Mouse (Mus musculus): ENCODE measurements around the gene Ccdc30. TPM values are rescaled to one million over a fixed set of nuclear protein-coding genes. Genes with fewer than 3 reads are reported as not detected.

Ccdc30 gene
- polyA plus RNA-seq, 1 experiment, result 6.0 TPM

DNA sequence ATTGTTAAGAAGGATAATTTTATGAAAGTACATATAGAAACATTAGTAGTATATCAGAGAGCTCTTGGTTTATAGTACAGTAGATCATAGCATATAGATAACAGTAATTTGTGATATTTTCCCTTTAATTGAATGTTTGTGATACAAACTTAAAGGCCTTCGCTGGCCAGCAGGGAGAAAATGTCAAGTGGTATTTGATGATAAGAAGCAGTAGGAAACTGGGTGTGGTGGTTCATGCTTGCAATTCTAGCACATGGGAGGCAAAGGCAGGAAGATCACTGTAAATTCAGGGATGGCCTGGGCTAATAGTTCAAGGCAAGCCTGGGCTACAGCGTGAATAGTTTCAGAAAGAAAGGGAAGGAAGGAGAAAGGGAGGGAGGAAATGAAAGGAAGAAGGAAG, 9.8 kb upstream of the Ccdc30 start:
- no peaks in the 10 kb centered on the region for H3K9me3 ChIP-seq (replicated peaks; ENCODE audit: control insufficient read depth, insufficient read depth, low read length, poor library complexity, severe bottlenecking)
- H3K4me3 ChIP-seq (ENCODE audit: low read depth, low read length), result no peak overlapping the region
- H3K27ac ChIP-seq (ENCODE audit: insufficient read depth, low read length), result no peak overlapping the region
- H3K27me3 ChIP-seq (ENCODE audit: control insufficient read depth, insufficient read depth, low read length, poor library complexity, severe bottlenecking), result no peaks in the 10 kb centered on the region
- H3K4me1 ChIP-seq (ENCODE audit: control insufficient read depth, insufficient read depth, low read length), result peaks cover 2% of the 10 kb centered on the region
- TF ChIP-seq EP300 (IDR thresholded peaks at IDR 0.05; ENCODE audit: insufficient read depth, low read depth, low read length) (no peak), CTCF (IDR thresholded peaks at IDR 0.05; ENCODE audit: low read depth, low read length) (no peak), POLR2A (IDR thresholded peaks at IDR 0.05; ENCODE audit: insufficient read depth, low read length) (no peak)
- no peak overlapping the region for H3K9ac ChIP-seq (ENCODE audit: low read depth, poor library complexity, severe bottlenecking)
- no peaks in the 10 kb centered on the region for H3K36me3 ChIP-seq (ENCODE audit: control insufficient read depth, insufficient read depth, low read length, poor library complexity, severe bottlenecking)

DNA sequence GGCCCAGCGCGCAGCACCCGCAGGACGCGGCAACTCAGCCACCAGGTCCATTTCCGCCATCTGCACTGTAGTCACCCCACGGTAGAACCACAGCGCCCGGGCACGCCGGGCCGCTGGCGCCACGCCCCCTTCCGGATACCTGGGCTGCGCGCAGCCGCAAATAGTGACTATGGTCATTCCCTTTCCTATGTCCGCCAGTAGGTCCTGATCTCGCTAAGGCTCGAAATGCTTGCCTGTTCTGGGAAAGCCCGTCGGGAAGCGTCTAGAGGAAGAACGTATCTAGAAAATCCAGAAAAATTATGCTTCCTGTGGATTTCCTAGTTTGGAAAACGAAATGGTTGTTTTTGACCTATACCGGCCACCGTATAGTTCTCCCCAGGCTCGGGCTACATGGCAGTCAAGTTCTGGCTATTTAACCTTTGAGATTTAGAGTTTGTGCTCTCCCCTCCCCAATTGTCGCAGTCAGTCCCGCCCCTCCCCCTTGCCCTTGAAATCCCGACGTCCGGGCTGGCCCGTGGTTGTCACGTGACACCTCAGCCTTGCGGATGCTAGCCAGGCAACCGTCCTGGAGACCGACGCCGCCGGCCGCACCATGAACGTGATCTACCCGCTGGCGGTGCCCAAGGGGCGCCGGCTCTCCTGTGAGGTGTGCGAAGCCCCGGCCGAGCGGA, 7.1 kb upstream of the Ccdc30 start, which contains the start of the genes Ppcs and Zmynd12:
Gene Ppcs, minus strand, starts transcription at position 127 of the 671 bp plus-strand sequence.
Gene Zmynd12, plus strand, starts transcription at position 521 of the 671 bp plus-strand sequence.
- TF ChIP-seq CTCF (IDR thresholded peaks at IDR 0.05; ENCODE audit: low read depth, low read length) (no peak), EP300 (IDR thresholded peaks at IDR 0.05; ENCODE audit: insufficient read depth, low read depth, low read length) (0 out of 2 replicates have a peak, but pooled peaks have one; percentile 67), POLR2A (IDR thresholded peaks at IDR 0.05; ENCODE audit: insufficient read depth, low read length) (peak; percentile 46)
- peak within 1 kb of the TSS; percentile 94 for H3K9ac ChIP-seq (ENCODE audit: low read depth, poor library complexity, severe bottlenecking)
- H3K27ac ChIP-seq (ENCODE audit: insufficient read depth, low read length), result peak within 1 kb of the TSS; percentile 81
- H3K36me3 ChIP-seq (ENCODE audit: control insufficient read depth, insufficient read depth, low read length, poor library complexity, severe bottlenecking), result peaks cover 2% of the 10 kb centered on the region; the same call in 1 of the 2 replicates
- H3K9me3 ChIP-seq (replicated peaks; ENCODE audit: control insufficient read depth, insufficient read depth, low read length, poor library complexity, severe bottlenecking), result no peaks in the 10 kb centered on the region
- peaks cover 2% of the 10 kb centered on the region for H3K4me1 ChIP-seq (ENCODE audit: control insufficient read depth, insufficient read depth, low read length)
- peak within 1 kb of the TSS; percentile 94 for H3K4me3 ChIP-seq (ENCODE audit: low read depth, low read length)
- H3K27me3 ChIP-seq (ENCODE audit: control insufficient read depth, insufficient read depth, low read length, poor library complexity, severe bottlenecking), result no peaks in the 10 kb centered on the region

DNA sequence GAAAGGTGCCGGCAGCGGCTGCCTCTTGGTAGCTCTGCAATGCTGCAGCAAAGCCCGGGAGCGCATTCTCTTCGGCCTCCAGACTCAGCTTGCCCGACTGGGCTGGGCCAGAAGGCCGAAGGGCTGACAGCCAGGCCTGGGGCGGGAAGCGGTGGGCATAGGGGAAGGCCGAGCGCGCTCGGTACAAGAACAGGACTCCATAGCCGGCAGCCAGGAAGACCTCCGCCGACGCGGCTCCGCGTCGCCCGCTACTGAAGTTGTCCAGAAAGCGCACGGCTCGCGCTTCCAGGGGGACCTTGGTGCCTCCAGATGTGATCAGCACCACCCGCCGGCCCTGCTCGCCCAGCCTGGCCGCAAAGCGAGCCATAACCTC, 6.6 kb upstream of the Ccdc30 start:
- TF ChIP-seq POLR2A (IDR thresholded peaks at IDR 0.05; ENCODE audit: insufficient read depth, low read length), result no peak
- TF ChIP-seq EP300 (IDR thresholded peaks at IDR 0.05; ENCODE audit: insufficient read depth, low read depth, low read length), result no peak
- TF ChIP-seq CTCF (IDR thresholded peaks at IDR 0.05; ENCODE audit: low read depth, low read length), result no peak
- H3K9me3 ChIP-seq (replicated peaks; ENCODE audit: control insufficient read depth, insufficient read depth, low read length, poor library complexity, severe bottlenecking), result no peaks in the 10 kb centered on the region
- peak overlapping the region; percentile 94 for H3K4me3 ChIP-seq (ENCODE audit: low read depth, low read length)

DNA sequence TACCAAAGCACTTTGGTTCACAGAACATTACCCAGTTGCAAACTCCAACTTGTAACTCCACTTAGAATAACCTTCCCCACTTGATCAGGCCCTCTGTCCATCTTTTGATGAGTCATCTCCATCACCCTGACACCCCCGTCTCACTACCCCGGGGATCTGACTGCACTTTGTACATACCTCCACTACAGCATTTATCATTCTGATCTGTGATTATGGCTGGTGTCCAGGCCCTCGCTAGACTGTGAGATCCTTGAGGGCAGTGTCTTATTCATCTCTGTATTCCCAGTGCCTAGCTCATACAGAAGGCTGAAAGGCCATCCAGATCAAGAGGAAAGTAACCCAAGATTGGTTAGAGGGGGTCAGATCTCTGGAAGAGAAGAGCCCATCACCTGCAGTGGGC, 5.9 kb upstream of the Ccdc30 start:
- Histone ChIP-seq H3K4me1 (ENCODE audit: control insufficient read depth, insufficient read depth, low read length) (peaks cover 2% of the 10 kb centered on the region), H3K9ac (ENCODE audit: low read depth, poor library complexity, severe bottlenecking) (peak overlapping the region; percentile 94), H3K27me3 (ENCODE audit: control insufficient read depth, insufficient read depth, low read length, poor library complexity, severe bottlenecking) (no peaks in the 10 kb centered on the region), H3K27ac (ENCODE audit: insufficient read depth, low read length) (no peak overlapping the region), H3K4me3 (ENCODE audit: low read depth, low read length) (peak overlapping the region; percentile 94), H3K9me3 (replicated peaks; ENCODE audit: control insufficient read depth, insufficient read depth, low read length, poor library complexity, severe bottlenecking) (no peaks in the 10 kb centered on the region), H3K36me3 (ENCODE audit: control insufficient read depth, insufficient read depth, low read length, poor library complexity, severe bottlenecking) (peaks cover 2% of the 10 kb centered on the region; the same call in 1 of the 2 replicates)
- no peak for TF ChIP-seq POLR2A (IDR thresholded peaks at IDR 0.05; ENCODE audit: insufficient read depth, low read length)
- TF ChIP-seq EP300 (IDR thresholded peaks at IDR 0.05; ENCODE audit: insufficient read depth, low read depth, low read length), result no peak
- TF ChIP-seq CTCF (IDR thresholded peaks at IDR 0.05; ENCODE audit: low read depth, low read length), result no peak

More for the DNA sequence above, 6.6 kb upstream of the Ccdc30 start:
- H3K36me3 ChIP-seq (ENCODE audit: control insufficient read depth, insufficient read depth, low read length, poor library complexity, severe bottlenecking), result peaks cover 2% of the 10 kb centered on the region; the same call in 1 of the 2 replicates
- peaks cover 2% of the 10 kb centered on the region for H3K4me1 ChIP-seq (ENCODE audit: control insufficient read depth, insufficient read depth, low read length)
- H3K9ac ChIP-seq (ENCODE audit: low read depth, poor library complexity, severe bottlenecking), result peak overlapping the region; percentile 94
- H3K27me3 ChIP-seq (ENCODE audit: control insufficient read depth, insufficient read depth, low read length, poor library complexity, severe bottlenecking), result no peaks in the 10 kb centered on the region
- no peak overlapping the region for H3K27ac ChIP-seq (ENCODE audit: insufficient read depth, low read length)

DNA sequence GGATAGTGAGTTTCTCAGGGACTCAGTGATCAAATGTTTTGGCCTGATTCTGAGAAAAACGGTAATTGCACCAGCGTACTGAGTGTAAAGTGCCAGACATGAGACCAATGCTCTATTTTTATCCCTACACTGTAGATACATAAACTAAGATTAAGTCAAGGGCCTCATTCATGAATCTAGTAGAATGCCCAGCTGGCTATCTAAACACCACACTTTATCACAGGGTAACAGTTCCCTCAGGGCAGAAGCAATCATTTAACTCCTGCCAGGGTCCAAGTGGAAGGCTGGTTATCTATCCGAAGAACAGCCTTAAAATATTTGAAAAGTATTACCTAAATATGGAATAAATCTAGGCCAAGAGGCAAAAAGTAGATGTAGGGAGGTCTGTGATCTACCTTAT, 2.6 kb upstream of the Ccdc30 start:
- Histone ChIP-seq H3K27me3 (ENCODE audit: control insufficient read depth, insufficient read depth, low read length, poor library complexity, severe bottlenecking) (no peaks in the 10 kb centered on the region), H3K27ac (ENCODE audit: insufficient read depth, low read length) (no peak overlapping the region), H3K9ac (ENCODE audit: low read depth, poor library complexity, severe bottlenecking) (no peak overlapping the region), H3K4me1 (ENCODE audit: control insufficient read depth, insufficient read depth, low read length) (peaks cover 2% of the 10 kb centered on the region), H3K9me3 (replicated peaks; ENCODE audit: control insufficient read depth, insufficient read depth, low read length, poor library complexity, severe bottlenecking) (no peaks in the 10 kb centered on the region), H3K36me3 (ENCODE audit: control insufficient read depth, insufficient read depth, low read length, poor library complexity, severe bottlenecking) (peaks cover 2% of the 10 kb centered on the region; the same call in 1 of the 2 replicates), H3K4me3 (ENCODE audit: low read depth, low read length) (no peak overlapping the region)
- TF ChIP-seq EP300 (IDR thresholded peaks at IDR 0.05; ENCODE audit: insufficient read depth, low read depth, low read length) (no peak), POLR2A (IDR thresholded peaks at IDR 0.05; ENCODE audit: insufficient read depth, low read length) (no peak), CTCF (IDR thresholded peaks at IDR 0.05; ENCODE audit: low read depth, low read length) (no peak)

DNA sequence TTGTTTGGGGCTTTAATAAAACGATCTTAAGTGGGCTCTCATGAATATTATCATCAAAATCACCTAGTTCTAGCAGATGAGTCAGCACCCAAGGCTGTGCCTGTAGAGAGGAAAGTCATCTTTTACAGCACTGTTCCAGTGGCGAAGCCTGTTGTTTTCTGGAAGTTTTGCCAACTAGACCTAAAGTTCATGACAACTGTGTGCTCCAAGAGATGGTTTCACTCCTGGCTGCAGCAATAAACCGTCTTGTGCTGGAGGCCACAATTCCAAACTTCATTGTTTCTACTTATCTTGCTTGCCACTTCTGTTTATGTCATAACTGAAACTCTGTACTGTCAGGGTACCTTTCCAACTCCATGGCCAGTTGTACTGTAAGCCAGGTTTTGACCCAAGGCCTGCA, 1.9 kb upstream of the Ccdc30 start:
- no peak overlapping the region for H3K9ac ChIP-seq (ENCODE audit: low read depth, poor library complexity, severe bottlenecking)
- no peak overlapping the region for H3K27ac ChIP-seq (ENCODE audit: insufficient read depth, low read length)
- H3K4me1 ChIP-seq (ENCODE audit: control insufficient read depth, insufficient read depth, low read length), result peaks cover 2% of the 10 kb centered on the region
- peaks cover 2% of the 10 kb centered on the region; the same call in 1 of the 2 replicates for H3K36me3 ChIP-seq (ENCODE audit: control insufficient read depth, insufficient read depth, low read length, poor library complexity, severe bottlenecking)
- no peak overlapping the region for H3K4me3 ChIP-seq (ENCODE audit: low read depth, low read length)
- TF ChIP-seq CTCF (IDR thresholded peaks at IDR 0.05; ENCODE audit: low read depth, low read length) (no peak), EP300 (IDR thresholded peaks at IDR 0.05; ENCODE audit: insufficient read depth, low read depth, low read length) (no peak), POLR2A (IDR thresholded peaks at IDR 0.05; ENCODE audit: insufficient read depth, low read length) (no peak)
- no peaks in the 10 kb centered on the region for H3K27me3 ChIP-seq (ENCODE audit: control insufficient read depth, insufficient read depth, low read length, poor library complexity, severe bottlenecking)
- H3K9me3 ChIP-seq (replicated peaks; ENCODE audit: control insufficient read depth, insufficient read depth, low read length, poor library complexity, severe bottlenecking), result no peaks in the 10 kb centered on the region
